Mouse (Mus musculus) heart, embryonic 11.5 days (tissue): Measurements from ENCODE around the gene Olfr522. TPM values are rescaled to one million over a fixed set of nuclear protein-coding genes. Genes with fewer than 3 reads are reported as not detected.

Experiments used
- ATAC-seq: fragments of 200-750 bp; cut with Nextera tagmentation; replicated peaks from 2 replicates; pipeline ENCODE4 v1.8.0; 2017; ENCODE audit warnings: moderate library complexity; ENCODE audit not compliant: insufficient number of reproducible peaks, low FRiP score, low TSS enrichment
- H3K27ac ChIP-seq: fragments of 300-500 bp; sonication (generic); 2 replicates; pipeline ENCODE4 v1.5.1; 2014; ENCODE audit warnings: mild to moderate bottlenecking, low read depth, low read length
- H3K27me3 ChIP-seq: fragments of 300-500 bp; sonication (generic); 2 replicates; pipeline ENCODE4 v1.6.1; 2014; ENCODE audit warnings: mild to moderate bottlenecking, low read length, mixed read lengths; ENCODE audit not compliant: control insufficient read depth, insufficient read depth
- H3K36me3 ChIP-seq: fragments of 300-500 bp; sonication (generic); 2 replicates; pipeline ENCODE4 v1.6.1; 2014; ENCODE audit warnings: mild to moderate bottlenecking, low read length, moderate library complexity, mixed read lengths; ENCODE audit not compliant: control insufficient read depth, insufficient read depth
- H3K4me1 ChIP-seq: fragments of 300-500 bp; sonication (generic); 2 replicates; pipeline ENCODE4 v1.6.1; 2014; ENCODE audit warnings: low read length; ENCODE audit not compliant: control insufficient read depth, insufficient read depth
- H3K4me2 ChIP-seq: fragments of 300-500 bp; sonication (generic); 2 replicates; pipeline ENCODE4 v1.6.1; 2014; ENCODE audit warnings: mild to moderate bottlenecking, moderate library complexity
- H3K4me3 ChIP-seq: fragments of 300-500 bp; sonication (generic); 2 replicates; pipeline ENCODE4 v1.5.1; 2014; ENCODE audit warnings: low read depth, low read length
- H3K9ac ChIP-seq: fragments of 300-500 bp; sonication (generic); 2 replicates; pipeline ENCODE4 v1.6.1; 2014; ENCODE audit warnings: mild to moderate bottlenecking, low read depth, low read length, moderate library complexity
- H3K9me3 ChIP-seq: fragments of 300-500 bp; sonication (generic); replicated peaks from 2 replicates; pipeline ENCODE4 v1.6.1; 2016; ENCODE audit warnings: low read length; ENCODE audit not compliant: control insufficient read depth
- WGBS: fragments of 180-500 bp; shearing (Covaris S2); extraction: QIAGEN DNeasy Blood & Tissue Kit; methylation state at CpG from one replicate; pipeline ENCODE4 v1.1.7; 2014; ENCODE audit not compliant: insufficient replicate concordance; 5-methylcytosine and 5-hydroxymethylcytosine counted together
- polyA plus RNA-seq: library from polyadenylated mRNA; unstranded; fragments of >200 nt; fragmentation: Nextera tagmentation; extraction: Ambion mirVana; gene quantifications from 2 replicates; pipeline ENCODE4 v1.2.1, GENCODE M21; 2014

Olfr522 gene
- polyA plus RNA-seq = not detected in 2 replicates

- H3K4me2 ChIP-seq = no peak within 1 kb of the TSS
- H3K27ac ChIP-seq = no peak within 1 kb of the TSS
- H3K27me3 ChIP-seq = no peaks in the 10 kb centered on the region
- no peak within 1 kb of the TSS for H3K4me3 ChIP-seq
- WGBS = 67% methylated on average over 7 of the region's 7 CpGs
- no peak within 1 kb of the TSS for H3K9ac ChIP-seq
- no peaks in the 10 kb centered on the region for H3K36me3 ChIP-seq
- no peaks in the 10 kb centered on the region for H3K9me3 ChIP-seq
- no peak for ATAC-seq
- H3K4me1 ChIP-seq = no peaks in the 10 kb centered on the region
Measured at GRCm38 (mm10) chr7:140164664-140165063, at the start of gene Olfr522. Gene Olfr522, minus strand, starts transcription at chr7:140164764.

- no peak for ATAC-seq
- Histone ChIP-seq H3K27ac (no peak overlapping the region), H3K36me3 (no peaks in the 10 kb centered on the region), H3K27me3 (no peaks in the 10 kb centered on the region), H3K4me3 (no peak overlapping the region), H3K4me1 (no peaks in the 10 kb centered on the region), H3K9me3 (no peaks in the 10 kb centered on the region), H3K4me2 (no peak overlapping the region), H3K9ac (no peak overlapping the region)
- WGBS = 75% methylated on average over 5 of the region's 5 CpGs
Measured at GRCm38 (mm10) chr7:140213841-140214240, 49.3 kb upstream of the Olfr522 start.

GRCm38 (mm10) chr7:140208677-140209076, 44.1 kb upstream of the Olfr522 start:
- WGBS = 65% methylated on average over 3 of the region's 3 CpGs
- no peaks in the 10 kb centered on the region for H3K4me1 ChIP-seq

GRCm38 (mm10) chr7:140208153-140208552, 43.6 kb upstream of the Olfr522 start:
- Histone ChIP-seq H3K9me3 (no peaks in the 10 kb centered on the region), H3K36me3 (no peaks in the 10 kb centered on the region), H3K27ac (no peak overlapping the region), H3K4me3 (no peak overlapping the region), H3K4me1 (no peaks in the 10 kb centered on the region), H3K27me3 (no peaks in the 10 kb centered on the region), H3K9ac (no peak overlapping the region), H3K4me2 (no peak overlapping the region)
- ATAC-seq = no peak
- 65% methylated on average over 8 of the region's 8 CpGs for WGBS

More at GRCm38 (mm10) chr7:140208677-140209076, 44.1 kb upstream of the Olfr522 start:
- Histone ChIP-seq H3K4me3 (no peak overlapping the region), H3K9me3 (no peaks in the 10 kb centered on the region), H3K4me2 (no peak overlapping the region), H3K27ac (no peak overlapping the region), H3K27me3 (no peaks in the 10 kb centered on the region), H3K9ac (no peak overlapping the region), H3K36me3 (no peaks in the 10 kb centered on the region)
- no peak for ATAC-seq

GRCm38 (mm10) chr7:140206904-140207303, 42.3 kb upstream of the Olfr522 start:
- WGBS = 72% methylated on average over 3 of the region's 3 CpGs
- Histone ChIP-seq H3K9me3 (no peaks in the 10 kb centered on the region), H3K4me3 (no peak overlapping the region), H3K27ac (no peak overlapping the region), H3K36me3 (no peaks in the 10 kb centered on the region), H3K4me2 (no peak overlapping the region), H3K4me1 (no peaks in the 10 kb centered on the region), H3K27me3 (no peaks in the 10 kb centered on the region), H3K9ac (no peak overlapping the region)
- no peak for ATAC-seq

- no peaks in the 10 kb centered on the region for H3K4me1 ChIP-seq
- H3K4me2 ChIP-seq = no peak within 1 kb of the TSS
- H3K36me3 ChIP-seq = no peaks in the 10 kb centered on the region
- no peak for ATAC-seq
- H3K27ac ChIP-seq = no peak within 1 kb of the TSS
- no peaks in the 10 kb centered on the region for H3K27me3 ChIP-seq
- no peak within 1 kb of the TSS for H3K9ac ChIP-seq
- H3K9me3 ChIP-seq = no peaks in the 10 kb centered on the region
- H3K4me3 ChIP-seq = no peak within 1 kb of the TSS
Measured at GRCm38 (mm10) chr7:140205864-140206263, 41.3 kb upstream of the Olfr522 start, which contains the start of gene Olfr524. Gene Olfr524, minus strand, starts transcription at chr7:140205964.

GRCm38 (mm10) chr7:140201090-140201489, 36.5 kb upstream of the Olfr522 start:
- Histone ChIP-seq H3K4me1 (no peaks in the 10 kb centered on the region), H3K27ac (no peak overlapping the region), H3K27me3 (no peaks in the 10 kb centered on the region), H3K36me3 (no peaks in the 10 kb centered on the region), H3K9me3 (no peaks in the 10 kb centered on the region), H3K4me3 (no peak overlapping the region), H3K9ac (no peak overlapping the region), H3K4me2 (no peak overlapping the region)
- ATAC-seq = no peak
- WGBS = 79% methylated on average over 4 of the region's 4 CpGs

GRCm38 (mm10) chr7:140196002-140196401, 31.4 kb upstream of the Olfr522 start:
- no peak overlapping the region for H3K4me3 ChIP-seq
- no peaks in the 10 kb centered on the region for H3K9me3 ChIP-seq
- H3K4me2 ChIP-seq = no peak overlapping the region
- H3K36me3 ChIP-seq = no peaks in the 10 kb centered on the region
- no peaks in the 10 kb centered on the region for H3K27me3 ChIP-seq
- no peak for ATAC-seq
- H3K9ac ChIP-seq = no peak overlapping the region
- H3K27ac ChIP-seq = no peak overlapping the region
- H3K4me1 ChIP-seq = no peaks in the 10 kb centered on the region
- 74% methylated on average over 8 of the region's 8 CpGs for WGBS

GRCm38 (mm10) chr7:140194031-140194430, 29.5 kb upstream of the Olfr522 start:
- no peak overlapping the region for H3K9ac ChIP-seq
- H3K4me2 ChIP-seq = no peak overlapping the region
- 81% methylated on average over 4 of the region's 4 CpGs for WGBS
- no peaks in the 10 kb centered on the region for H3K27me3 ChIP-seq
- H3K36me3 ChIP-seq = no peaks in the 10 kb centered on the region
- H3K27ac ChIP-seq = no peak overlapping the region
- ATAC-seq = no peak
- H3K4me3 ChIP-seq = no peak overlapping the region
- no peaks in the 10 kb centered on the region for H3K4me1 ChIP-seq
- no peaks in the 10 kb centered on the region for H3K9me3 ChIP-seq
